In genomic region chr11:101069391-101070188, GRCm38 (mm10) we compare ENCODE assay signal across 8 mouse cellular contexts. TPM values are rescaled to one million over a fixed set of nuclear protein-coding genes. Genes with fewer than 3 reads are reported as not detected.
A peak's percentile ranks its signal among the peaks of the same experiment; 100 is the strongest.
DNase-seq lines count a peak whose midpoint lies in the region; ATAC-seq and TF ChIP-seq lines count a peak whose summit lies in the region.

Naglu (plus strand) TSS chr11:101070012.

- ATAC-seq in CD4-positive, CD25-positive, alpha-beta regulatory T cell, adult 4 months: peak; percentile 93
- peak; percentile 67 for ATAC-seq in heart, embryonic 13.5 days (ENCODE audit: extremely low read depth, insufficient number of reproducible peaks, low FRiP score, low TSS enrichment)
- peak; percentile 82 for ATAC-seq in liver, embryonic 11.5 days (replicated peaks; ENCODE audit: low FRiP score)

- peak within 1 kb of the TSS; percentile 14 for H3ac ChIP-seq in myocyte (ENCODE audit: control insufficient read depth, insufficient read length)

- H3K36me3 ChIP-seq in heart, embryonic 13.5 days: peaks cover 5% of the 10 kb centered on the region; the same call in 1 of the 2 replicates
- H3K36me3 ChIP-seq in liver, embryonic 11.5 days (ENCODE audit: control insufficient read depth, insufficient read depth, low read length): no peaks in the 10 kb centered on the region
- H3K36me3 ChIP-seq in myocyte (ENCODE audit: control insufficient read depth, insufficient read depth): no peaks in the 10 kb centered on the region

- 0 out of 2 replicates have a peak within 1 kb of the TSS, but pooled peaks have one; percentile 17 for H3K27ac ChIP-seq in heart, embryonic 13.5 days (replicated peaks)
- peak within 1 kb of the TSS; percentile 13 for H3K27ac ChIP-seq in liver, embryonic 11.5 days (ENCODE audit: low read depth, low read length)

- H3K9me3 ChIP-seq in heart, embryonic 13.5 days: no peaks in the 10 kb centered on the region
- H3K9me3 ChIP-seq in liver, embryonic 11.5 days (ENCODE audit: control insufficient read depth, low read length): no peaks in the 10 kb centered on the region

- H3K4me2 ChIP-seq in heart, embryonic 13.5 days: peak within 1 kb of the TSS; percentile 85
- peak within 1 kb of the TSS; percentile 100 for H3K4me2 ChIP-seq in liver, embryonic 11.5 days
- peak within 1 kb of the TSS; percentile 89 for H3K4me2 ChIP-seq in myocyte (ENCODE audit: low read depth)

- H3K9ac ChIP-seq in heart, embryonic 13.5 days: peak within 1 kb of the TSS; percentile 89
- H3K9ac ChIP-seq in liver, embryonic 11.5 days (ENCODE audit: low read depth, low read length): peak within 1 kb of the TSS; percentile 74

- H3K27me3 ChIP-seq in heart, embryonic 13.5 days (replicated peaks): peaks cover 8% of the 10 kb centered on the region
- peaks cover 13% of the 10 kb centered on the region for H3K27me3 ChIP-seq in liver, embryonic 11.5 days (replicated peaks; ENCODE audit: control insufficient read depth, insufficient read depth, low read length)
- H3K27me3 ChIP-seq in myocyte (ENCODE audit: control insufficient read depth, insufficient read depth, insufficient read length): no peaks in the 10 kb centered on the region

- peak; percentile 79 for DNase-seq in c-Kit-negative CD71-positive TER-119-positive erythroid progenitor cells, embryonic 14.5 days (ENCODE audit: low read depth, low spot score)
- DNase-seq in fibroblast of lung, adult 2 months (ENCODE audit: low read depth): peak; percentile 87
- DNase-seq in kidney, postnatal 10 days: peak; percentile 98
- peak; percentile 91 for DNase-seq in liver, embryonic 11.5 days (ENCODE audit: low spot score)
- peak; percentile 94 to 97 for DNase-seq in spleen, postnatal 4 days (ENCODE audit: low spot score in 2 of 2)

- peaks cover 40% of the 10 kb centered on the region for H3K4me1 ChIP-seq in heart, embryonic 13.5 days
- peaks cover 21% of the 10 kb centered on the region for H3K4me1 ChIP-seq in liver, embryonic 11.5 days (replicated peaks; ENCODE audit: control insufficient read depth, insufficient read depth, low read length)

- H3K4me3 ChIP-seq in heart, embryonic 13.5 days: peak within 1 kb of the TSS; percentile 62
- H3K4me3 ChIP-seq in liver, embryonic 11.5 days (ENCODE audit: low read depth, low read length): peak within 1 kb of the TSS; percentile 82
- peak within 1 kb of the TSS; percentile 38 for H3K4me3 ChIP-seq in myocyte

- no peaks in the 10 kb centered on the region for H3K79me2 ChIP-seq in myocyte (ENCODE audit: control insufficient read depth, insufficient read depth)

- TF ChIP-seq POLR2A in myocyte (IDR thresholded peaks at IDR 0.05; ENCODE audit: insufficient read length, low read depth): peak; percentile 85

- 4% methylated on average over 35 of the region's 35 CpGs for WGBS in heart, embryonic 13.5 days
- WGBS in liver, embryonic 11.5 days: 3% methylated on average over 35 of the region's 35 CpGs

TF ChIP-seq in myocyte, 11 proteins besides CTCF, POLR2A, EP300 and RAD21:
- TF ChIP-seq TCF3 (IDR thresholded peaks at IDR 0.05; ENCODE audit: insufficient read length, low read depth): no peak
- TF ChIP-seq TCF12 (IDR thresholded peaks at IDR 0.05; ENCODE audit: insufficient read depth, poor library complexity, severe bottlenecking): no peak
- TF ChIP-seq E2F4 (IDR thresholded peaks at IDR 0.05; ENCODE audit: insufficient read depth): no peak
- peak; percentile 9 for TF ChIP-seq SRF (IDR thresholded peaks at IDR 0.05; ENCODE audit: control insufficient read depth, insufficient read length, low read depth)
- TF ChIP-seq CEBPB (IDR thresholded peaks at IDR 0.05; ENCODE audit: insufficient read depth, poor library complexity, severe bottlenecking): no peak
- peak; percentile 98 for TF ChIP-seq USF1 (IDR thresholded peaks at IDR 0.05; ENCODE audit: low read depth)
- TF ChIP-seq MAX (IDR thresholded peaks at IDR 0.05; ENCODE audit: low read depth): no peak
- no peak for TF ChIP-seq MYOG (IDR thresholded peaks at IDR 0.05; ENCODE audit: control insufficient read depth in 1 of 3, insufficient read depth in 1 of 3, insufficient read length in 2 of 3, low read depth in 2 of 3)
- TF ChIP-seq MYOD1 (IDR thresholded peaks at IDR 0.05; ENCODE audit: control insufficient read depth in 1 of 3, insufficient read length in 2 of 3, low read depth in 2 of 3): peak in 1 of 3 experiments; percentile 5
- TF ChIP-seq REST (IDR thresholded peaks at IDR 0.05; ENCODE audit: insufficient read depth, insufficient read length): no peak
- TF ChIP-seq POLR2AphosphoS2 (IDR thresholded peaks at IDR 0.05; ENCODE audit: insufficient read length, low read depth): peak; percentile 82

RNA-seq across cellular contexts. Expression of gene Naglu, which starts in this region (rescaled TPM):
- 1 to 10 TPM; 7.6 to 7.9 TPM for polyA plus RNA-seq in CD4-positive, CD25-positive, alpha-beta regulatory T cell, adult 4 months (2017; shearing (Covaris generic))
- polyA plus RNA-seq in heart, embryonic 13.5 days (2015; fragmentation: Nextera tagmentation; extraction: Ambion mirVana): 13.5 and 13.7 TPM in 2 replicates
- polyA plus RNA-seq in liver, embryonic 11.5 days (2014; fragmentation: Nextera tagmentation; extraction: Ambion mirVana): 7.7 and 8.0 TPM in 2 replicates
- 19.8 TPM for polyA plus RNA-seq in myocyte (2012; fragmentation: generic; extraction: Trizol)

Comparison
In these comparisons a context has a peak if more than half of its experiments do, and no peak if none do; other contexts are left out.
1. Peak in every context shown above with its lines: DNase-seq, ATAC-seq, H3K4me3 ChIP-seq and H3K27ac ChIP-seq.